Mouse (Mus musculus): ENCODE data around the gene Ppp1r32.

DNA sequence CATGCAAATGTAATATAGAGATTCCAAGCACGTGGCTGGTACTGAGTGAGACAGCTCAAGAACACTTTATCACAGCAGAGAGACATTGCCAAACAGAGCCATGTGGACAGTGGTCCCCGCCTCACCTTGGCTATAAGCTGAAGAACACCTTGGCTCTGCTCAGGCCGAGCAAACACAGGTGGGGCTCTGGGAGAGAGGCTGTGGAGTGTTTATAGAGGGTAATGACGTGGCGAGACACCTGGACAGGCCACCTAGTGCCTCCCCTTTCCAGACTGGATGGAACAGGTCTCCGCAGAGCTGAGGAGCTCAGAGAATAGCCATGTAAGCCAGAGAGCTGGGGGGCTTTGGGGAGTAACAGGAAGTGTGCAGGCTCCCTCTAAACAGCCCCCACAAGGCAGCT, 47.8 kb downstream of the Ppp1r32 start:
- TF ChIP-seq EP300 (IDR thresholded peaks at IDR 0.05; ENCODE audit: low read depth) (no peak), CTCF (IDR thresholded peaks at IDR 0.05; ENCODE audit: low read depth) (no peak)
